Mouse (Mus musculus) gonadal fat pad, adult 2 months (tissue): ENCODE measurements around the gene Mrps36. TPM values are rescaled to one million over a fixed set of nuclear protein-coding genes. Genes with fewer than 3 reads are reported as not detected.
"Not testable (repeated sequence)": the region's sequence is repeated elsewhere in the genome, so short reads cannot be mapped to it uniquely, and the experiment has no call there.

Source experiments
- DNase-seq: peaks from one replicate; pipeline ENCODE4 v3.0.0-alpha.2; 2012; ENCODE audit warnings: low read depth
- polyA plus RNA-seq: library from polyadenylated mRNA; depleted of rRNA; stranded (reverse); fragments of >200 nt; gene quantifications from 2 replicates; pipeline ENCODE4 v1.2.3, GENCODE M21; 2012; rRNA removed

Mrps36 gene
- polyA plus RNA-seq = 43.7 and 45.6 TPM in 2 replicates

DNA sequence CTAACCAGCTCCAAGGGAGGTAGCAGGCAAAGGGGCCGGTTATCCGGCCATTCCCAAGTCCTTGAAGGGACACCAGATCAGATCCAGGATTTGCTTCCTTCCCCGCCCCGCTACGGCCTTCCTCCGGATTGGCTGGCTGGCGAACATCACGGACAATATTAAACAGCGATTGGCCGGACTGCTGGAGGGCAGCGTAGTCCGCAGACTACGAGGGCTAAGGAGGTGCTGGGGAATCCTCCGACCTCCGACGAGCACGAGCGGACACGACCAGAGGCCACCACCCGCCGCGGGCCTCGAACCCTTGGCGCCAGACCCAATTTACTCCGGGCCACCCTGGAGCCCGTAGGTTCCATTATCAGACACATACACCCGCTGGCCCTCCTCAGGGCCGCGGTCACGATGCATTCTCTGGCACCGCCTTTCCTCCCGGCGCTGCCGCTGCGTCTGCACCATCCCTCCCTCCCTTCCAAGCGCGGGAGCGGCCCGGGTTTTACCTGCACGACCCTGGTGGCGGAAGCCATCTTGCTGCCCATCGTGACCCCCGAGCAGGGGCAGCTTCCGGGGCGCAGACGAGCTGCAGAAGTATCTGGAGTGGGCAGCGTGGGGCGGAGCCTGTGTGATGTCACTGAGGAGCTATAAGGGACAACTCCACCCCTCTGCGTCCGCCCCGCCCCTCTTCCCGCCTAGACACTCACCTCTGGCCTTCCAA, at the start of gene Mrps36:
Gene Mrps36 (minus strand): TSS at position 624 of the 709 bp plus-strand sequence.
- peak; percentile 60 for DNase-seq

- DNase-seq = peak; percentile 76
Observed at GRCm38 (mm10) chr13:100789083-100789482, 44.6 kb upstream of the Mrps36 start.

GRCm38 (mm10) chr13:100788057-100788456, 43.6 kb upstream of the Mrps36 start:
- DNase-seq = not testable (repeated sequence)

GRCm38 (mm10) chr13:100787316-100788010, 43.0 kb upstream of the Mrps36 start:
- DNase-seq = no peak

- no peak for DNase-seq
Observed at GRCm38 (mm10) chr13:100786414-100786867, 42.0 kb upstream of the Mrps36 start, which contains the start of gene Ccnb1. Ccnb1 (minus strand) TSS chr13:100786570.

DNA sequence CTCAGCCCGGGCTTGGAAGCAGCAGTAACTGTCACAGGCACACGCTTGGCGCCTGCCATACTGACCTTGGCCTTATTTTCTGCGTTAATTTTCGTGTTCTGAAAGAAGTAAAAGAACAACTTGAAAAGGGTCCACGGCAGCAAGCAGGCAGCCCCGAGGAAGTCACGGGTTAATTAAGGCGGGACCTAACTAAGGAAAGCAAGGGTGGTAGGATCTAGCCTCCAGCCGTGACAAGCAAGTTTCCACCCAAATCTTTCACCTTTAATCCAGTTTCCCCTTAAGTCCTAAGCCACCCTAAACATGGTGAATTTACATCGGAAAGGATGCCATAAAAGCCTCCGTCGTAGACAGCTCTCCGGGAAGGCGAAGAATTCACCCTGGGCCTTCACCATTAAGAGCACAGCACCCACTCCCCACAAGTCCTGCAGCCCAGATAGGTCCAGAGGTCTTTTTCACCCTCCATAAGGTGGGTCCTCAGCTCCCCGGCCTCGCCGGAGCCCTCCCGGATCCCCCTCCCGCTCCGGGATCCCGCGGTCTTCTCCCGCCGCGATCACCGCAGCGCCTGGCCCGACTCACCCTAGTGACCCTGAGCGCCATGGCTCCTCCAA, 41.5 kb upstream of the Mrps36 start:
- no peak for DNase-seq

GRCm38 (mm10) chr13:100777491-100777890, 33.0 kb upstream of the Mrps36 start:
- no peak for DNase-seq

- DNase-seq = no peak
Observed at GRCm38 (mm10) chr13:100776710-100777109, 32.3 kb upstream of the Mrps36 start.

- DNase-seq = no peak
Observed at GRCm38 (mm10) chr13:100776056-100776419, 31.6 kb upstream of the Mrps36 start.

- no peak for DNase-seq
Observed at GRCm38 (mm10) chr13:100775252-100776055, 31.0 kb upstream of the Mrps36 start, which contains the start of gene Cenph. Cenph (minus strand) TSS chr13:100775899.

DNA sequence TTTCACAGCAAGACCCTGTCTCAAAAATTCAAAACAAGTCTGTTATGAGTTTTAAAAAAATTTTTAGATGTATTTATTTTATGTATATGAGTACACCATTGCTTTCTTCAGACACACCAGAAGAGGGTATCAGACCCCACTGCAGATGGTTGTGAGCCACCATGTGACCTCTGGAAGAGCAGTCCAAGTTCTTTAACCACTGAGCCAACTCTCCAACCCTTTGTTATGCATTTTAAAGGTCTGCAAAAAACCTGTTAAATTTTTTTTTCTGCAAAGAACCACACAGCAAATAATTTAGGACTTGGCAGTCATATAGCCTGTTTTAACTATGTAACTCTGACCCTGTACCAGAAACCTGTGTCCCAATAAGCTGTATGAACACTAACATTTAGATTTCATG, 30.2 kb upstream of the Mrps36 start:
- DNase-seq = no peak

- no peak for DNase-seq
Observed at GRCm38 (mm10) chr13:100755329-100755728, 10.9 kb upstream of the Mrps36 start.

- no peak for DNase-seq
Observed at GRCm38 (mm10) chr13:100754186-100754585, 9.7 kb upstream of the Mrps36 start.

GRCm38 (mm10) chr13:100753011-100753410, 8.6 kb upstream of the Mrps36 start:
- no peak for DNase-seq

- no peak for DNase-seq
Observed at GRCm38 (mm10) chr13:100752529-100752928, 8.1 kb upstream of the Mrps36 start.

DNA sequence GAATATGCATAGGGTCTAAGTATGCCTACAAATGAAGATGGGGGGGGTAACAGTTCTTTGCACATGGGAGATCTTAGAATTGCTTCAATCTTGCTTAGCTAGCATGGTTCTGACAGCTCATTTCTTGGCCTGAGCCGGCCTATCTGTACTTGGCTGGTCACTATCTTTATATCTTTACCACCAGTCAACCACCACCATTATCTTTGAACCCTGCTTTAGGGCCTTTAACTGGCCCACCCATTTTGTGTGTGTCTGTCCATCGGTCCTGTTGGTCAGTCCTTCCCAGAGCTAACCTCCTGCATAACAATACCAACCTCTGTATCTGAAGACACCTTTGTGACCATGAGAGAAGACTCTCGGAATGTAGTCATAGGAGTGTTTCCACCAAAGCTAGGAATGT, 6.9 kb upstream of the Mrps36 start:
- no peak for DNase-seq

DNA sequence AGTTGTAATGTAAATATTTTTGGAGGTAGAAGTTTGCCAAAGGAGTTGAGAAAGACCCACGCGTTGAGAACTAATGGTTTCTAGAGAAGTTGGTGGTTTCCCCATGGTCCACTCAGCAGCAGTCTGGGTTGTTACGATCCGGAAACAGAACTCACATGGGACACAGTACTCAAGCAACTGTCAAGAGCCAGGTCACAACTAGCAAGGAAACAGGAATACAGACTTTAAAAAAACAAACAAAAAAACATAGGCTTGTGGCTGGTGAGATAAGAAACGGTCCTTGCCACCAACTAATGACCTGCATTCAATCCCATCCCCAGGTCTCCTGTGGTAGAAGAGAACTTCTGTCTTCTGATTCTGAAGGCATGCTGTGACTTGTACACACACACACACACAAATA, 6.3 kb upstream of the Mrps36 start:
- DNase-seq = no peak

DNA sequence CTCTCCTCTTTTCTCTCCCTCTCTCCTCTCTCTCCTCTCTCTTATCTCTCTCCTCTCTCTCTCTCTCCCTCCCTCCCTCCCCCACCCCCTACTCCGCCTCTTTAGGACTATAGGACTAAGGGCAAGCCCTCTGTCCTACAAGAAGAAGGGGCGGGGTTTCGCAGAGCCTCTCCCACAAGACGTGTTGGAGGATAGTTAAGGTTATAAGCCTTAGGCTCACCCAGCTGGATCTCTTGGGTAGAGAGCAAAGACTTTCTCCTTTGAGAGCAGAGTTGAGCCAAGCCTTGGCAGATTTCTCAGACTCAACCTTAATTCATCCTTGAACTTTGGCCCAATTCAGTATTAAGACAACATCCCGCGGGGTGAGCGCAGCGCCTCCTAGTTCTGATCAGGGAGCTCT, 4.2 kb upstream of the Mrps36 start:
- peak; percentile 42 for DNase-seq

GRCm38 (mm10) chr13:100746090-100746489, 1.6 kb upstream of the Mrps36 start:
- DNase-seq = no peak

GRCm38 (mm10) chr13:100743346-100744035, 968 bp downstream of the Mrps36 start:
- no peak for DNase-seq

GRCm38 (mm10) chr13:100742831-100743230, 1.6 kb downstream of the Mrps36 start:
- no peak for DNase-seq
